Mouse (Mus musculus): ENCODE results near the gene Dennd1a.

GRCm38 (mm10) chr2:38065914-38066313, 221.3 kb downstream of the Dennd1a start:
- TF ChIP-seq CTCF (IDR thresholded peaks at IDR 0.05) = no peak
- no peak for TF ChIP-seq POLR2A (IDR thresholded peaks at IDR 0.05; ENCODE audit: insufficient read depth, low read depth, low read length)
- no peak for TF ChIP-seq EP300 (IDR thresholded peaks at IDR 0.05; ENCODE audit: insufficient read depth, low read depth, low read length)

Measured in heart, adult 2 months (tissue).